Mouse (Mus musculus): ENCODE measurements around the gene Zpr1. TPM values are rescaled to one million over a fixed set of nuclear protein-coding genes. Genes with fewer than 3 reads are reported as not detected.

Zpr1 gene
- 96.9 TPM for total RNA-seq (2023)

DNA sequence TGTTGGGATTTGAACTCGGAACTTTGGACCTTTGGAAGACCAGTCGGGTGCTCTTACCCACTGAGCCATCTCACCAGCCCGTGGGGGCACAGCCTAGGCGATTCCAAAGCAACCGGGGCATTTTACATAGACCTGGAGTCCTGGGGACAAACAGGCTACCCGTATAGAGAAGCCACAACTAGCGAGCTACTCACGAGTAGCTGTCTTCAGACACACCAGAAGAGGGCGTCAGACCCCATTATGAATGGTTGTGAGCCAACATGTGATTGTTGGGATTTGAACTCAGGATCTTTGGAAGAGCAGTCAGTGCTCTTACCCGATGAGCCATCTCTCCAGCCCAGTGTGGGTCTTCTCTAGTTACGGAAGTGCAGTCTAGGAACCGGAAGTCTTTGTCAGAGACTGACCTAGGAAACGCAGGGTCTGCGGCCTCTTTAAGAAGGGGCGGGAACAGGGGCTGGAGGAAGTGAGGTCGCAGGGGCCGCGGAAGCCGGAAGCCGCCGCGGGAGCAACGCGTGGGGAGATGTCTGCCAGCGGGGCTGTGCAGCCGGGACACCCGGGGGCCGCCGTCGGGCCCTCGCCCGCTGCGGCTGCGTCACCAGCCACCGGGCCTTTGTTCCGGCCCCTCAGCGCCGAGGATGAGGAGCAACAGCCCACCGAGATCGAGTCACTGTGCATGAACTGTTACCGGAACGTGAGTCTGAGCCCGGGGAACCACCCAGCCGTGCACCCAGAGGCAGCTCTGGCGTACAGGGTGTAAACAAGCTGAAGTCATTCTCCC lies at the start of gene Zpr1:
TSS of gene Zpr1 (plus strand) at position 388 of the 778 bp plus-strand sequence.

DNA sequence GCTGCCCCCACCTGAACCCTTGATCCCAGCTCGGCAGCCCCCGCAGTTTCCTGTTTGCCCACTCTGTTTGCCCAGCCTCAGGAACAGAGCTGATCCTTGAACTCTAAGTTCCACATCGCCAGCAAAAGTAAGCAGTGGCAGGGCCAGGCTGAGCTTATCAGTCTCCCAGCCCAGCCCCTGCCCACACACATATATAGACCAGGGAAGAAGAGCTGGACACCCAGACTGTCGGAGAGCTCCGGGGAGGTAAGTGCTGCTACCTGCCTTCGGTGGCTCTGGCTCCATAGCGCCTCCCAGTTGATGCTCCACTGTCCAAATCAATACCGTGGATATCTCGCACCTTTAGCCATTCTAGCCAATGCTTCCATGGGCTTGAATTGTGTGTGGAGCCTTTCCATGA lies 44.4 kb upstream of the Zpr1 start, which contains the start of gene Apoa1:
TSS of gene Apoa1 (plus strand) at position 90 of the 400 bp plus-strand sequence.

GRCm38 (mm10) chr9:46235596-46235648 lies 37.4 kb upstream of the Zpr1 start, which contains the start of gene Apoc3:
Apoc3 (minus strand) TSS chr9:46235636.

DNA sequence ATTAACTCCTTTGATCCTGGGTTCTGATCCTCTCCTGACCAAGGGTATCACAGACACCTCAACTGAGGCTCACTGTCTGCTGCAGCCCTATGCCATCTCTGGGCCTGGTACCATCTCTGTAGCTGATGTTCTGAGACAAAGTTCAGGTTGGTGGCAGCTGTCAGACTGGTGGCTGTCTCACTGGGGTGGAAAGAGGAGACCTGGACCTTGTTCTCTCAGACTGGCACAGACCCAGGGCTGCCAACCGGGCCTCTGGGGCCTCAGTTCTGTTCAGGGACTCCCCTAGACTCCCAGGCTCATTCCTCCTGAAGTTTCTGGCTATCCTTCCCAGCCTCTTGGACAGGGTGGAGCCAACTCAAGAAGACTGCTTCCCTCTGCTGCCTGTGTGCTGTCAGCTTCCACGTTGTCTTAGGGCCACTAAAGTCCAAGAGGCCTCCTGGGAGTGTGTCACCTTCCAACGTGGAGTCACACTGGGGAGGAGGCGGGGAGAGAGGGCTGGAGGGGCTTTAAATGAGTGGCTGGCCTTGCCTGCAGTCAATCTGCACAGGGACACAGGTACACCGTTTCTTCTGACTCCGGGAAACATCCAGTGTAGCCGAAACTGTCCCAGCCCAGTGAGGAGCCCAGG lies 32.2 kb upstream of the Zpr1 start, which contains the start of gene Apoa4:
TSS of gene Apoa4 (plus strand) at position 171 of the 628 bp plus-strand sequence.

GRCm38 (mm10) chr9:46268343-46268873 lies 4.5 kb upstream of the Zpr1 start, which contains the start of gene Apoa5:
Apoa5 (plus strand) TSS chr9:46268633.

DNA sequence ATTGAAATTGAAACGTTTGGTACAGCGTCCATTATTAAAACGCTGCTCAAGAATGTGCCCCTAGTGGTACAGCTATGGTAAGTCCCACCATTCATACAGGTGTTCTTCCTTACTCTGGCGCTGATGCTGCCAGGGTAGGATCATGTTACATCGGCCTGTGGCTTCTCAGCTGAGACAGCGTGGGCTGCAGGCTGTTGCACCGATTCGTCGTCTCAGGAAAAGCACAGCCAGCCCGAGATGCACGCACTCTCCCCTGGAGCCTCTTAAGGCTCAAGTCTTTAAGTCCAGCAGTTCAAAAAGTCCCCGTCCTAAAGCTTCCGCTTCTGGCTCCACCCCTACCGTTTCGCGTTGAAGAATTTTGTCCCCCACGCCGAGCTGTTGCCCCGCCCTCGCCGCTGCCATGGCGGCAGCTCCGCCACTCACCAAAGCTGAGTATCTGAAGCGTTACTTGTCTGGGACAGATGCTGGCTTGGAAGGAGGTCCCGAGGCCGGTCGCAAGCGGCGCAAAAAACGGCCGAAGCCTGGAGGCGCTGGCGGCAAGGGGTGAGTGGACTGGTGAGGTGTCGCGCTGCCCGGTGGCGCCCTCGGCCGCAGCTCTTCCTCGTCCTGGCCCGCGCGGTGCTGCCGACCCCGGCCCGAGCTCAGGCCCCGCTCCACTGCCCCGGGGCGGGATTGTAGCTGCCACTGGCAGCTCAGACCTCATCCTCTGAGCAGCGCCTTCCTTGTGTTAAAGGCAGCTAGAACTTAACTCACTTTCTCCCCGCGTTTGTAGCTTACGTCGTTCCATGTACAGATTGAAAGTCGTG lies 10.0 kb downstream of the Zpr1 start, which contains the start of gene Bud13:
TSS of gene Bud13 (plus strand) at position 378 of the 806 bp plus-strand sequence.

DNA sequence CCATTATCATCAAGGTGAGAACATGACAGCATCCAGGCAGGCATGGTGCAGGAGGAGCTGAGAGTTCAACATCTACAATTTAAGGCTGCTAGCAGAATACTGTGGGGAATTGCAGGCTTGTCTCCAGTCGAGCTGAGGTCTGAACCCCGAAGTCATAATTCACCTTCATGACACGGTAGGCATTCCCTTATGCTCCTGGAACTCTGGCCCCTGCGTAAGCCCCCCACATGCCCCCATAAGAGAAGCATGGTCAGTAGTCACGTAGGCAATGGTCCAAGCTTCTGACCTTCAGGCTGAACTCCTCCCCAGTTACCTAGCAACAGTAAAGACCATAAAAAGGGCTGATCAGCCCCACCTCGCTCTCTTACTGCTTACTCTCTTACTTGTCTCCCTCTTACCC lies 47.0 kb downstream of the Zpr1 start, which contains the start of gene 4931429L15Rik:
TSS of gene 4931429L15Rik (minus strand) at position 101 of the 400 bp plus-strand sequence.

Other genes with a start within 250 kb of the Zpr1 start
- gene Apoa1, start 44.5 kb upstream of the Zpr1 start, total RNA-seq (2023) = not detected
- gene Apoc3, start 37.4 kb upstream of the Zpr1 start, total RNA-seq (2023) = not detected
- gene Apoa4, start 32.4 kb upstream of the Zpr1 start, total RNA-seq (2023) = not detected
- not detected for gene Apoa5, start 4.4 kb upstream of the Zpr1 start, total RNA-seq (2023)
- gene Bud13, start 9.9 kb downstream of the Zpr1 start, total RNA-seq (2023) = 24.8 TPM
- not detected for gene 4931429L15Rik, start 46.9 kb downstream of the Zpr1 start, total RNA-seq (2023)